Mouse (Mus musculus): Measurements from ENCODE around the gene Espnl. TPM values are rescaled to one million over a fixed set of nuclear protein-coding genes. Genes with fewer than 3 reads are reported as not detected.

Gene Espnl
- polyA plus RNA-seq, 1 experiment = 0.01 TPM

DNA sequence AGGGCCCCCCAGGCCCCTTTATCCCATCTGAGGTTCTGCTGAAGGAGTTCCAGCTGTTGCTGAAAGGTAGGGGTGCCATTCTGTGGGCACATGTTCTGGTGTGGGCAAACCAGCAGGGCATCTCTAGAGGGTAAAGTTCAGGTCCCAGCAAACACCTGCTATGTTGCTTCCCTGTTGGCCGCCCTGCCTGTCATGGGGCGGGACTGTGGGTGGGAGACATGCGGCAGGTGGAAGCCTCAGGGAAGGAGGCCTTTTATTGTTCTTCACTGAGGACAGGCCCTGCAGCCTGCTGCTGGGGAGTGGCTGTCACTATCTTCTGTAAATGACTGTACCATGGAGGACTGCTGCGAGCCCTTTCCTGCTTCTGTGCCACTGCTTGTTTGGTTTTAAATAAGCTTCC lies 47.5 kb downstream of the Espnl start:
- peak; percentile 75 for DNase-seq (ENCODE audit: low read depth, low spot score)
- WGBS = 22% methylated on average over 4 of the region's 4 CpGs

GRCm38 (mm10) chr1:91370055-91370454 lies 48.2 kb downstream of the Espnl start:
- DNase-seq (ENCODE audit: low read depth, low spot score) = no peak
- WGBS = 42% methylated on average over 23 of the region's 23 CpGs

GRCm38 (mm10) chr1:91373414-91373835 lies 51.5 kb downstream of the Espnl start:
- whole genome bisulfite sequencing = 77% methylated on average over 6 of the region's 6 CpGs
- DNase-seq (ENCODE audit: low read depth, low spot score) = no peak

GRCm38 (mm10) chr1:91380453-91381090 lies 58.7 kb downstream of the Espnl start:
- DNase-seq (ENCODE audit: low read depth, low spot score) = no peak
- WGBS = 30% methylated on average over 7 of the region's 7 CpGs

- 86% methylated on average over 4 of the region's 4 CpGs for WGBS
- DNase-seq (ENCODE audit: low read depth, low spot score) = no peak
Measured at GRCm38 (mm10) chr1:91381091-91381471, 59.2 kb downstream of the Espnl start.

DNA sequence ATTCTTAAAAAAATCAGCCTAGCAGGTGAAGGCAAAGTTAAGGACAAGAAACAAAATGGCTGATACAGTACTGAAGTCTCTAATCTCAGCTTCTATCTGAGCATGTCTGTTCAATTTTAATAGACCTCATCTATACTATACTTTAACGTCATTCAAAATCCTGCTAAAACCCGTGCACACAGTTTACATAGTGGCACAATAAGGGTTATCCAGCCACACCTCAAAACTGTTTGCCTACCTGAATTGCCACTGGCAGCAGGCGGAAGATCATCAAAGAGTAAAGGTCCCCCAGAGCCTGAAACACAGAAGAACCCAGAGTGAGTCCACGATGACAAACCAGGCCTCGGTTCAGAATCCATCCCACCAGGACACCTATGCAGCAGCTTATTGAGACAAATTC lies 68.5 kb downstream of the Espnl start:
- no peak for DNase-seq (ENCODE audit: low read depth, low spot score)
- 45% methylated on average over 5 of the region's 5 CpGs for WGBS

- under 1% methylated on average over 12 of the region's 12 CpGs for whole genome bisulfite sequencing
- no peak for DNase-seq (ENCODE audit: low read depth, low spot score)
Measured at GRCm38 (mm10) chr1:91397927-91398259, 76.0 kb downstream of the Espnl start.

Other genes with a start within 250 kb of the Espnl start
- not detected in 2 replicates for gene Rbm44, start 177.0 kb upstream of the Espnl start, polyA plus RNA-seq (2012; rRNA removed)
- gene Ramp1, start 142.3 kb upstream of the Espnl start, polyA plus RNA-seq (2012; rRNA removed) = 14.9 and 17.6 TPM in 2 replicates
- gene Ube2f, start 71.8 kb upstream of the Espnl start, polyA plus RNA-seq (2012; rRNA removed) = 38.3 and 39.0 TPM in 2 replicates
- 22.9 and 30.1 TPM in 2 replicates for gene Scly, start 23.7 kb upstream of the Espnl start, polyA plus RNA-seq (2012; rRNA removed)
- 2.3 and 2.5 TPM in 2 replicates for gene Klhl30, start 28.9 kb downstream of the Espnl start, polyA plus RNA-seq (2012; rRNA removed)
- gene Erfe, start 44.4 kb downstream of the Espnl start, polyA plus RNA-seq (2012; rRNA removed) = 14.1 and 14.3 TPM in 2 replicates
- 38.8 and 39.2 TPM in 2 replicates for gene Ilkap, start 76.7 kb downstream of the Espnl start, polyA plus RNA-seq (2012; rRNA removed)
- 67.3 and 69.0 TPM in 2 replicates for gene Hes6, start 92.0 kb downstream of the Espnl start, polyA plus RNA-seq (2012; rRNA removed)
- 4.6 and 5.4 TPM in 2 replicates for gene Per2, start 137.2 kb downstream of the Espnl start, polyA plus RNA-seq (2012; rRNA removed)
- 4.5 and 5.3 TPM in 2 replicates for gene Traf3ip1, start 172.6 kb downstream of the Espnl start, polyA plus RNA-seq (2012; rRNA removed)
- gene Asb1, start 218.5 kb downstream of the Espnl start, polyA plus RNA-seq (2012; rRNA removed) = 2.0 and 3.7 TPM in 2 replicates